Mouse (Mus musculus) layer of hippocampus, postnatal 10 days (tissue): ENCODE data around the gene Msrb1. TPM values are rescaled to one million over a fixed set of nuclear protein-coding genes. Genes with fewer than 3 reads are reported as not detected.
"Not testable (repeated sequence)": the region's sequence is repeated elsewhere in the genome, so short reads cannot be mapped to it uniquely, and the experiment has no call there.

Source experiments
- DNase-seq, 2 experiments: peaks; one replicate each; pipeline ENCODE4 v3.0.0; 2021; ENCODE audit warnings: low spot score in 2 of 2
- total RNA-seq, 2 experiments: library from RNA; stranded (reverse); gene quantifications; 2 replicates each; pipeline ENCODE4 v1.2.3; 2021

The Msrb1 gene
- total RNA-seq, 2 experiments from 2014 or later: 46.7 to 47.5 TPM

GRCm38 (mm10) chr17:24719494-24720222, 16.8 kb upstream of the Msrb1 start:
- DNase-seq: peak; percentile 96 to 98

GRCm38 (mm10) chr17:24720616-24721015, 15.8 kb upstream of the Msrb1 start:
- DNase-seq: not testable (repeated sequence)

GRCm38 (mm10) chr17:24721383-24721955, 15.0 kb upstream of the Msrb1 start:
- DNase-seq: not testable (repeated sequence)

GRCm38 (mm10) chr17:24722220-24722924, 14.1 kb upstream of the Msrb1 start:
- no peak for DNase-seq

- no peak for DNase-seq
These were observed 13.1 kb upstream of the Msrb1 start for GRCm38 (mm10) chr17:24723122-24723880.

- no peak for DNase-seq
These were observed 12.6 kb upstream of the Msrb1 start for GRCm38 (mm10) chr17:24723881-24724180.

- peak; percentile 98 to 99 for DNase-seq
These were observed 12.3 kb upstream of the Msrb1 start, which contains the start of gene Ndufb10 for GRCm38 (mm10) chr17:24724184-24724583. TSS of gene Ndufb10 (minus strand) at chr17:24724478.

GRCm38 (mm10) chr17:24725637-24726390, 10.6 kb upstream of the Msrb1 start:
- no peak for DNase-seq

- no peak for DNase-seq
These were observed 8.8 kb upstream of the Msrb1 start, which contains the start of gene Rpl3l for GRCm38 (mm10) chr17:24727618-24728017. TSS of gene Rpl3l (plus strand) at chr17:24727820.

GRCm38 (mm10) chr17:24728184-24728583, 8.3 kb upstream of the Msrb1 start:
- no peak for DNase-seq

GRCm38 (mm10) chr17:24729067-24729466, 7.4 kb upstream of the Msrb1 start:
- DNase-seq: no peak

- no peak for DNase-seq
These were observed 5.7 kb upstream of the Msrb1 start for GRCm38 (mm10) chr17:24730787-24731186.

GRCm38 (mm10) chr17:24732233-24732935, 4.1 kb upstream of the Msrb1 start:
- no peak for DNase-seq

- DNase-seq: no peak
These were observed 2.9 kb upstream of the Msrb1 start for GRCm38 (mm10) chr17:24733434-24734050.

- no peak for DNase-seq
These were observed 1.9 kb upstream of the Msrb1 start for GRCm38 (mm10) chr17:24734513-24734912.

GRCm38 (mm10) chr17:24735446-24735845, 996 bp upstream of the Msrb1 start:
- no peak for DNase-seq

- DNase-seq: no peak
These were observed 831 bp downstream of the Msrb1 start for GRCm38 (mm10) chr17:24737135-24737810.

GRCm38 (mm10) chr17:24738238-24738637, 1.8 kb downstream of the Msrb1 start:
- no peak for DNase-seq

GRCm38 (mm10) chr17:24739926-24740325, 3.5 kb downstream of the Msrb1 start:
- DNase-seq: no peak
